Mouse (Mus musculus) heart, postnatal 36 days (tissue): ENCODE measurements at regions not wholly inside any gene's neighbourhood (a gene's known extent, or its start where the extent isn't known, plus 50 kb on each side); places are given as distances from the start of the nearest gene placed in this dataset.

Experiments
- DNase-seq, 2 experiments: peaks; one replicate each; pipeline ENCODE4 v3.0.0; 2021 to 2022
- intact Hi-C: fragments of 180-260 bp; cut with DNase I; formaldehyde crosslinking; loops from one replicate; pipeline ENCODE4 v1.15.1; 2025

DNA sequence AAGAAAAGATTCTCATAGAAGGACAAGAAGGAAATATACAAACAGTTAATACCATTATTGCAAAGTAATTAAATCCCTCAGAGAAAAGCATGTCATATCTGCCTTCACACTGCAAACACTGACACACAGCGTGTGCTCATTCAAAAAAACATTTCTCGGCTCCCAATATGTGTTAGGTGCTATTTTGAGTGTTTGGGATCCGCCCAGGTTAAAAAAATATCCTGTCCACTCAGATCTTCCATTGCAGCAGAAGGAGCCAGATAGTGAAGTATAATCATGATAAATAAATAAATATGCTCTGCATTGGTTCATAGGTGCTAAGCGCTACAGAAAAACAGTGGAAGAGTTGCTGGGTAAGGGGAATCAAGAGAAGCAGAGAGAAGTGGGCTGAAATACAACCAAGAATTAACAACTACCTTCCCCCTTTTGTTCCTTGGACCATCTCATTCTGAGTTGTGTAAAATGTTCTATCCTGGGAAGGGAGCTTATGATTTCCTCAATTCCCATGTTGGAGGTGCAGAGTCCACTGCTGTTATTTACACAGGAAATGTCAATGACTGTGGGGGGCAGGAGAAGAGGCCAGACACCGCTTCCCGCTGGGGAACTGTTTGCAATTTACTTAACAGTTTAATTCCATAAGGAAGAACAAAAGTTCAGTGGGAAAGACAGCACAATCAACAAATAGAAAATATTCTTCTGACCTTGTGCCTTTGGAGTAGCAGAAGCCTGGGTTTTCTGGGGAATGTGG lies 139.9 kb downstream of the Tle1 start:
- intact Hi-C loops: loop anchor here (10.0 kb wide), 1 partner anchor 134 kb away; no protein-coding TSS in a partner anchor
- DNase-seq: peak in 1 of 2 experiments; percentile 1

DNA sequence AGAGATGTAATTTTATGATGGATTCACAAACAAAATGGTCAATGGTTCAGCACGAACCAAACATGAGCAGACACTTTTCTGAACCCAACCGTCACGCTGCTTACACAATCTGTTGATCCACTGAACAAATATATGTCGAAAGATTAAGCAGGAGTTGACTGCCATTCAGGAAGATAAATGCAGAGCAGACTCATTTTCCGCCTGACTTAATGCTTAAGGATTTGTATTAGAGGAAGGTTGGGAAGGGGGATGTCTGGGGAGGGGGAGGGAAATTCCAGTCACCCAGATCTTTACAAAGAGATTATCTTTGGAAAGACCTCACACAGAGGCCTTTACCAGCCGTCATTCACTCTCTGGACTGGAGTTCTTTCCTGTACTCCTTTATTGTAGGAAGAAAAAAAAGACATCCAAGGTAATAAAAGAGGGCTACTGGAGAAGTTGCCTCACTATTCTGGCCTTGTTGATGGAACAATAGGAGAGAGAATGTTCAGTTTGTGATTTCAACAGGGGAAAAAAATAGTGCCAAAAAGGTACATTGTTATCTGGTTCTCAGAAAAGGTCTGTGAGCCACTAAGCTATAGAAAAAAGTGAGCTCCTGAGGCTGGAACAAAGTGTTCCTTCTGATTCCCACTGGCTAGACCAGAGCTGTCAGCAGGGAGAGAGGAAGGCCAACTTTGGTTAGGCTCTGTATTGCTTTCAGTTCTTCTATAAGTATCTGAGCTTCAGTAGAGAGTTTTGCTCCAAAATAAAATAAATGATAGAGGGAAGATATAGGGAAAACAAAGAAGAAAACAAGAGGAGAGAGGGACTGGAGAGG lies 150.9 kb downstream of the Tle1 start:
- DNase-seq: no peak
- intact Hi-C loops: no loop called here

DNA sequence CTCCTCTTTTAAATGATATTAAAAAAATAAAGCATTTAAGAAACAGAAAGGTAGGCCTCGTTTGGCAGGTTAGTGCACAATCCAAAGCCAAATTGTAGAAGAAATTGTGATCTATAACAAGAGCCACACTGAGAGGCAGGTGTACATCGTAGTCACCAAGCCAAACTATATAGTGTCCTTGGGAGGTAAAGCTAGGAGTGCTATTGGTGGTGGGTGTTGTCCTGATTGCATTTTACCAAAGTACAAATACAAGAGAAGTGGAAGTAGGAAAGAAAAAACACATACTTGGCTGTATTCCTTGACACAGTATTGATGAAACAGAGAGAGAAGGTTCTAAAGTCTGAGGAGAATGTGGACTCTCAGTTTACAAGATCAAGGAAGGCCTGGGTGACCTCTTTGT lies 178.6 kb downstream of the Tle1 start:
- intact Hi-C loops: no loop called here
- DNase-seq: no peak

DNA sequence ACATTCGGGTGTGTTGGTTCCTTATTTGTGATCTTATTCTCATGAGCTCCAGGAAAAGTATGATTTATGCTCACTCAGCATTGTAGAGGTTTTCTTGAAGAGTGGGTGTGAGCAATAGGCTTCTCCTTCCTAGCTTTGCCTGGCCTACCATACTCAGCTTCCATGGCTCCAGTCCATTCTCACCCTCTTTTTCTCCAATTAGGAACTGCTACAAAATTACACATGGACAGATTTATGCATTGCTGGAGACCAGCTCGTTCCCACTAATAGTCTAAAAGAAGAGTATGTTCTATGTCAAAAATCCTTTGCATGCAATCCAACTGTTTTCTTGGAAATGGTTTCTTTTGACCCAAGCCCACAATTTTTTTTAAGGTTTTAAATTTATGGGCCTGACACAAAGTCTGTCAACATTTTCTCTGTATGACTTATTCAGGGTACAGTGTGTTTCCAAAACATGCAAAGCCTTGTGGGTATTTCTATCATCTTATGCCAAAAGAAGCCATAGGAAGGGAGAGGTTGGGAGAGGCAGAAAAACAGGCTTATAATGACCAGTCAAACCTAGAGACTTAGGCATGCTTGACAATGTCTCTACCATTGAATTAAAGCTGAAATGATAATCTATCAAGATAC lies 186.4 kb downstream of the Tle1 start:
- intact Hi-C loops: no loop called here
- no peak for DNase-seq

DNA sequence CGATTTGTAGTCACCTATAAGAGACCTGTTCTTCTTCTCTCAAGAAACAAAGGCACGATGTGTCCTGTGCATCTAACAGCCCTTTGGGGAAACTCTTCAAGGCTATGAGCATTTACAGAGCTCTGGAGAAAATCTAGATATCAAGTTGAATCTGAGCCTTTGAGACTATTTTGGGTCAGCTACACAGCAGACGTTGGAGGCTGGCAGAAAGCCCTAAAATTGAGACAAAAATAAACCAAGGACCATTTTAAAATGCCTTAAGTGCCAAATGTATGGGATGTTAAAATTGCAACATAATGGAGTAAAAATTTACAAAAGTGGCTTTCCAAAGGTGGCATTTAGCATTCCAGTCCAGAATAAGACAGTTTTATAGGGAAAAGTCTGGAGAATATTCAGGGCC lies 187.1 kb downstream of the Tle1 start:
- DNase-seq: no peak
- intact Hi-C loops: no loop called here

DNA sequence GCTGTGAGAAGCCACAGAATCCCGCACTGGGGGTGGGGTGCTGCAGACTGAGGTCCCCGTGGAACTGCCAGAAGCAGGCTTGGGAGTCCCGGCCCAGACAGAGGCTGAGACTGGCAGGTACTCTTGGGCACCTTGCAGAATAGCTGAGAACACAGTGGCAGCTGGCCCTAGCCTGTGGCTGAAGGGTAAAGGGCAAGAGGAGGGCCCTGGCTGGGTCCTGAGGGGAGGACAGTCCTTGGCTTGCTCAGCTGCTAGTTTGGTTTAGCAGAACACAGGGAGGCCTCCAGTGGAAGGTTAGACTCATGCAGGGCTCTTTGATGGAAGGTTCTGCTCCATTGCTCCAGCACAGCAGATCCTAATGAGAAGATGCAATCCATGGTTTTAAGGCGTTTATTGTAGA lies 190.4 kb downstream of the Tle1 start:
- intact Hi-C loops: no loop called here
- no peak for DNase-seq

DNA sequence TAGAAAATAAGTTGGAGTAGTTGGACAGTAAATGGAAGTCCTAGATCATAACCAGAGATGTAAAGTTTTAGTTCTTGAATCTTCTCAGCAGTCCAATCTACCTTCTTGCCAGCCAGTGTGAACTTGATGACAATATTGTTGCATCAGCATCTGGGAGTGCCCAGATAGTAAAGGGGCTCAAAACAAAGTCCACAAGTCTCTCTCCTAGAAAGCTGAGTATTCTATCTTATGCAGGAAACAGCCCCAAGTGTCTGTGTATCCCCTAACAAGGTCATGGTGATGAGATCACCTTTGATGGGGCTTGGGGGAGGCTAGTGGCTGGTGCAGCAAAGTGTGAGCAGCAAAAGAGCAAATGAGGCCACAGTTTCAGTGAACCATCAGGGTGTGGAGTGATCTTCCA lies 194.8 kb downstream of the Tle1 start:
- DNase-seq: no peak
- intact Hi-C loops: no loop called here

DNA sequence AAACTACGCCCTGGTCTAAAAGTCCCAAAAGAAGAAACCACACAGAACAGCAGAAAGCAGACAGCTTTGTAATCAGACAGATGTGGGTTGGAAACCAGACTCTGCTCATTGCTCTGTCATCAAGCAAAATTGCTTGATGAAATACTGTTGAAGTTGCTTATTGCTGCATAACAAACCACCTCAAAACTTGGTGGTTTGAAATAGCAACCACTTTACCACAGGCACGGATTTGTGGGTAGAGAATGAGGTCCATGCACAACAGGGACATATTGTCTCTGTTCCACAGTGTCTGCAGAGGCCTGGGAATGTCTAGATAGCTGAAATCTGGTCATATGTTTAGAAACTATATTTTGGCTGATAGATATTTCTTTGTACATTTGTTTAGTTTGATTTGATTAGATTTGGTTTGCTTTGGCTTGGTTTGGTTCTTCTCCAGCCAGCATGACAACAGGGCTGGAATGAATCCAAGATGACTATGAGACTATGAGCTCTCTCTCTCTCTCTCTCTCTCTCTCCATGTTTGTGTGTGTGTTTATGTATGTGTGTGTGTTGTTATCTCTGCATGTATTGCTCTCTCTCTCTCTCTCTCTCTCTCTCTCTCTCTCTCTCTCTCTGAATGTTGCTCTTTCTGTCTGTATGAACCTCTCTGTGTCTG lies 199.4 kb downstream of the Tle1 start:
- no peak for DNase-seq
- intact Hi-C loops: no loop called here

DNA sequence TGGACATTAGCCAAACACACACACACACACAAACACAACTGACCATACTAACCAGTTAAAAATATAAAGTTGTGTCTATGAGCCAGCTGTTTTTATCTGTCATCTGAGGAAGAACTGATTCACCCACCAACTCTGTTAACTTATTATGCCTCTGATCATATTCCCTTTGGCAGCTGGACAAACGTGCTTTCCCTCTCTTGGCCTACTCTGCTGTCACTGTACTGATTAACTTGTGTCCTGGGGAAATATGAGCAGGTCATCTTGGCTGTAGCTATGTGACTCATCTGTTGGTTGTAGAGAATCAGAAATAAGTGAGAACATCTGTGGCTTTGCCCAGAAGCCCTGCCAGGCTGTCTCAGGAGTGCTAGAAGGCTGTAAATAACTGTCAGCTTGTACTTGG lies 210.9 kb upstream of the Gm11232 start:
- peak; percentile 1 to 2 for DNase-seq
- intact Hi-C loops: no loop called here

DNA sequence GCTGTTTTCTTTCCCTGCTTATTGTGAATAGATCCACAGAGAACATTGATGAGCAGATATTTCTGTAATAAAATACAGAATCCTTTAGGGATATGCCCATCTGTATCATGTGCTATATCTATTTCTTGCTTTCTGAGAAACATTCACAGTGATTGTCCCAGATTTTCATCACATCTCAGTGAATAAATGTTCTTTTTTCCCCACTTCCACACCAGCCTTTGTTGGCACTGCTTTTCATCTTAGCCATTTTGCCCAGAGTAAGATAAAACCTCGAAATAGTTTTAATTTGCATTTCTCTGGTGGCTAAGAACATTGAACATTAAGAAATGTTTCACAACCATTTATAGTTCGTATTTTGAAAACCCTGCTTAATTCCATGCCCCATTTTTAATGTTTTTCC lies 195.7 kb upstream of the Gm11232 start:
- DNase-seq: no peak
- intact Hi-C loops: no loop called here

DNA sequence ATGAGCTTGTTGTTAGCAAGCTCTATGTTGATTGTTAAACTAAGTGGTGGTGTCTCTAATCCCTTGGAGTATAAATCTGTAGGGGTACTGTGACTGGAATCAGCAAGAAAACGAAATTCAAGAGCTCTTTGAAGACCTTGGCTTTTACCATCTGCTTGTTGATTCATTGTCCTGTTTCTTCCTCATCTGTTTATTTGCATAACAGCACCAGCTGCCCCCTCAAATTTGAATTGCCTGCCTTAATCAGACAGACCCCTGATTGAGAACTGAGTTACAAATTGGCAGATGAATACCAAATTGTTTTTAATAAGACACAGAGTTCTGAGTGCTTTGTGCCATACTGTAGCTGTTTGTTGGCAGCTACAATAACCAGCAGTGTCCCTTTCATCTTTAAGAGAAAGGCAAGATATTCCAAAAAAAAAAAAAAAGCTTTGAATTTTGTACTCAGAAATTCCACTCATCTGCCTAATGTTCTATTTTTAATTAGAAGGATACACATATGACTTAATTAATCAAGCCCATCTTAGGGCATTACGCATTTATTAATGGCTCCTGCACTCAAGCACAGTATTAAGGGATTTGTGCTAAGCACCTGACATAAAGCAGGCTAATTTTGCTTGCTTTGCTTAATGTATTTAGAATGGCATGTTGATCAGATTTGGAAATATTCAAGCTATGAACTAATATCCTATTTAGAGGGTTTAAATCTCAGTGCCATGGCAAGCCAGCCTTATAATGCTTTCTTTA lies 175.6 kb upstream of the Gm11232 start:
- intact Hi-C loops: no loop called here
- DNase-seq: no peak

DNA sequence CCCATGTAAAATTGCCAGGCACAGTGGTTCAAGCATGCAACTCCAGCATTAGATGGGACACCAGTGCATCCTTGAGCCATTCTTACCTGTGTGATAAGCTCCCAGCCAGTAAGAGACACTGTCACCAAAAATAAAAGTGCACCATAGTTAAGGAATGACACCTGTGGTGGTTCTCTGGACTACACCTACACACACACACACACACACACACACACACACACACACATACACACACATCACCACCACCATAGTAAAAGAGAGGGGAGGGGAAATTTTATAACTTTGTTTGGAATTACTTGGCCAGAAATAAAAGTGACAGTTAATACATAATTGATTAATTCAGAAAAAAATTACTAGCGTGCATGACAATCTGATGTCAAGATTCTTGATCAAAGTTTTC lies 175.1 kb upstream of the Gm11232 start:
- DNase-seq: no peak
- intact Hi-C loops: no loop called here

DNA sequence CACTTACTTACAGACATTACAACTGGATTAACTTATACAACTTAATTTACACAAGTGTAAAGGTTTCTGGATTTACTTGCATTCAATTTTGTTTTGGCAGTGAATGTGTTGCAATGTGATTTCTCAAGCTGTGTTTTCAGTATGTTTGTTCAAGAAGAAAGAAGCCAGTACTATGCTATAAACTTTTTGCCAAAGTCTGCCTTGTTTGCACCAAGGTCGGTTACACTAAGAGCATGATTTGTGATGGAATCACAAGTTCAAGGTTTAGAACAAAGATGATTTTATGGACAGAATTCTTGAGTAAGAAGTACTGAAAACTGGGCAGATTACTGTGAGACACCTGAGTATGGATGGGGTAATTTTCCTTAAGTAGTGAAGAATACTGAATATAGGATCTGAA lies 153.8 kb upstream of the Gm11232 start:
- intact Hi-C loops: no loop called here

DNA sequence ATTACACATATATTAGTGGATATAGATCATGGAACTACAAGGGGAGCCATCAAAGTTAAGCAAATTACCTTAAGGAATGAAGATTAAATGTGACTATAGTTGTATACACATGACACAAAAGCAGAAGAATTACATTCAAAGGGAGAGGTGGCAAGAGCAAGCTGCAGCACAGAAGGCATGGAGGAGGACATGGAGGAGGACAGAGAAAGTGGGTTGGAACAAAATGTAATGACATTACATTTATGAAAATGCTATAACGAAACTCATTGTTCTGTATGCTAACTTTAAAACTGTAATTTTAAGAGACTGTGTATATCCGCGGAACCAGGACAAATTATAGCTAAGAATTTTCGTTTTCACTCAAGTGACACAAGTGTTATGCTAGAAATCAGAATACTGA lies 117.9 kb upstream of the Gm11232 start:
- intact Hi-C loops: no loop called here

More for the DNA sequence above, 153.8 kb upstream of the Gm11232 start:
- no peak for DNase-seq

DNA sequence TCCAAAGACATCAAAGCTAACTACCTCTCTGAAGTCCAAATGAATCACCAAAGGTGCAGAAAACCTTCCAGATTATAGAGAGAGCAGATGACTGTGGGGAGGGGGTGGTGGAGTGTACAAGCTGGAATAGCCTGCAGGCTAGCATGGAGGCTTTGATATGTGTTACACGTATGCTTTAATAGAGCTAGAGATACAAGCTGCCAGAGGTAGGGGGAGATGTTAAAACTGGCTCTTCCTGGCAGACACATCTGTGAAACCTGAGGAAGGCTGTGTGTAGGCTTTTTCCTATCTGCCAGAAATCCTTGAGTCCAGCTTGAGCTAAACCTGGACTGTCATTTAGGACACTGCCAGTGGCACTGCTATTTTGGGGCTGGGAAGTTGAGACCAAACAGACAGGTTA lies 109.2 kb upstream of the Gm11232 start:
- intact Hi-C loops: no loop called here
- no peak for DNase-seq

More for the DNA sequence above, 117.9 kb upstream of the Gm11232 start:
- DNase-seq: no peak

DNA sequence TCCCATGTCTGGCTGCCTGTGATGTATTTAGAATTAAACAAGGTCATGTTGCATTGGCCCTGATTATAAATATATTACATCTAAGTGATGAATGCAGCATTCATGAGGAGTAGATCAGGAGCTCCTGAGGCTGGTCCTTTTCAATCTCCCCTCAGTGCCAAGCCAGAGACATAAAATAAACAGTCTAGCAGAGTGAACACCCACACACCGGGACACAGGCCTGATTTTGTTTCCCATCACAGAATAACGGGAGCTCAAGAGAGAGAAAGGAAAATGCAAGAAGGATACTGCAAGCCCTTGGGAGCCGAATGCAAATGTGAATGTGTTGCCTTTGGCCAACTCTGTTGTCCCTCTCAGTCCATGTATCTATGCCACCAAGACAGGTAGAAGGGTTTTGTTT lies 84.1 kb upstream of the Gm11232 start:
- DNase-seq: no peak
- intact Hi-C loops: no loop called here

DNA sequence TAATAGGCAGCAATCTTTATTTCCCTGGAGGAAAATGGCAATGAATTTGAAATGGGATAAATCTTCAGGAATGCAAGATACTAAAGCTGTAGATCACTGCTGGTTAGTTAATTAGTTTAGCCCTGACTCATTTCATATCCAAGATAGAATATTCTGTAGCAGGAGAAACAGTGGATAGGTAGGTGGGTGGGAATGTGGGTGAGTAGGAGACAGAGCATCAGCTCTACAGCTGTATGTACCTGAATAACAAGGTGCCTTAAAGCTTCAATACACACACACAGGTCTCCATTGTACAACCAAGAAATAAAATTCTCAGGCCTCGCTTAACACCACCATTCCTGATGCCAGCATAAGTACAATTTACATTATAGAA lies 83.0 kb upstream of the Gm11232 start:
- intact Hi-C loops: no loop called here
- no peak for DNase-seq

DNA sequence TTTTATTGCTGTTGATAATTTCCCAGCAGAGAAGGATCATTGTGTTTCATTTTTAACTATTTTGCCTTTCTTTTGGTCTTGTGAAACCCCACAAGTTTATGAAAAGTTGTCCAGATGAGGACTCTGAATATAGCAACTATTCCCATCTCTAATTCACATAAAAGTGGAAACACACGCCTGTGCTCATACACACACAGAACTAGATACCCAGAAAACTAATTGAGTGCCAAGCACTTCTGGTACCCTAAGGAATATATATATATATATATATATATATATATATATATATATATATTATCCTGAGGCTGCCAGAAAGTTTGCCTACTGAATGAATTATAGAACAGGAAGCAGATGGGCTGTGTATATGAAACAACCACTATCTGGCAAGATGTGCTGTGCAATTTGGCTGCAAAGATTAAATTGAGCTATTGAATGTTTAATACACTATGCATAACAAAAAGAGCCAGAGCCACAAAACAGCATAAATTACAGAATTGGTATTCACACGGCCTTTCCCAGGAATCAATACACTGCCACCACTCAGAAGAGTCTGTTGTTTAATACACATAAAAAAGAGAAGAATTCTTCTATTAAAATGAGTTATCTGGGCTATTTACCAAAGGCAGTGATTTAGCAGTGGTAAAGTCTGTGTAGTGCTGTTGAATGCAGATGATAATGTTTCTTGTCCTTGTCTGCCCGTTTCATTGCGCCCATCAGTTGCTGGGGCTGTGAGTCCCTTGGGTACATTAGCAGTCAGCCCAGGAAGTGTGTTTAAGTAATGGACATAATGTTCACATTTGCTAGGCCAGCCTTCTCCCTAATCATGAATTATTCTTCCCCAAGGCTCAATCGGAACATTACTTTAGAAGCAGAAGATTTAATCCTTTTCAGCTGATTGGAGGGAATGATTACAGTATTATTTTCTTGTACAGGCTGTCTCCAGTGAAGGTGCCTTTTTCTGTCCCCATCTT lies 82.3 kb upstream of the Gm11232 start:
- intact Hi-C loops: no loop called here
- no peak for DNase-seq

DNA sequence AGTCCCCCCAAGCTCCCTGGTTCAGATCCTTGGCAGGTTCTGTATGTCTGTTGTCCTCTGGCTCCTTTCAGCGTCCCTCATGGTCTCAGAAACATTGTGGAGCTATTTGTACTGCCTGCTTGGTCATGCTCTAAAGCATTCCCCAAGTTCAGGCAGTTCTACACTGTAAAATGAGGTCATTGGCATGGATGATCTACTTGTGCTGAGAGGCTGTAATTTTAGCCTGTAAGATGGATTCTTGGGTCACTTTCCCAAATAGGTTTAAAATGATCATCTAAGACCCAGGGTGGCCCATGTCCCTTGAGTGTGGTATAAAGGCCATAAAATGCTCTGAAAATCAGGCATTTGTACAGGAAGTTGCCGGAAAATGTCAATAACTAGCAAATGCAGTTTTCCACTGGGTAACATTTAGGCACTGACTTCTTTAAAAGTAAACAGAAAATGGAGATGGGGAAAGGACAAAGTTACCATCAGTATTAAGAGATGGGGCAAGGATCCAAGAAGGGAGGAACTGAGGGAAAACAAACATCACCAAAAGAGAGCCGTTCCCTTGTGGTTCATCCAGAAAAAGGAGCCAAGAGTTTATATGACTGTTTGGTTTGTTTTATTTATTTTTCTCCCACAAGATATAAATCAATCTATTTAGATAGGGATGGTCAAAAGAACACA lies 81.5 kb upstream of the Gm11232 start:
- DNase-seq: peak in 1 of 2 experiments; percentile 13
- intact Hi-C loops: no loop called here
